Mouse (Mus musculus) colon, adult 2 months (tissue): ENCODE data around the gene Rbm15. TPM values are rescaled to one million over a fixed set of nuclear protein-coding genes. Genes with fewer than 3 reads are reported as not detected.

Experiments
- polyA plus RNA-seq: library from polyadenylated mRNA; depleted of rRNA; stranded (reverse); fragments of >200 nt; gene quantifications from 2 replicates; pipeline ENCODE4 v1.2.3, GENCODE M21; 2012; rRNA removed

The Rbm15 gene
- polyA plus RNA-seq: 4.8 and 5.4 TPM in 2 replicates

DNA sequence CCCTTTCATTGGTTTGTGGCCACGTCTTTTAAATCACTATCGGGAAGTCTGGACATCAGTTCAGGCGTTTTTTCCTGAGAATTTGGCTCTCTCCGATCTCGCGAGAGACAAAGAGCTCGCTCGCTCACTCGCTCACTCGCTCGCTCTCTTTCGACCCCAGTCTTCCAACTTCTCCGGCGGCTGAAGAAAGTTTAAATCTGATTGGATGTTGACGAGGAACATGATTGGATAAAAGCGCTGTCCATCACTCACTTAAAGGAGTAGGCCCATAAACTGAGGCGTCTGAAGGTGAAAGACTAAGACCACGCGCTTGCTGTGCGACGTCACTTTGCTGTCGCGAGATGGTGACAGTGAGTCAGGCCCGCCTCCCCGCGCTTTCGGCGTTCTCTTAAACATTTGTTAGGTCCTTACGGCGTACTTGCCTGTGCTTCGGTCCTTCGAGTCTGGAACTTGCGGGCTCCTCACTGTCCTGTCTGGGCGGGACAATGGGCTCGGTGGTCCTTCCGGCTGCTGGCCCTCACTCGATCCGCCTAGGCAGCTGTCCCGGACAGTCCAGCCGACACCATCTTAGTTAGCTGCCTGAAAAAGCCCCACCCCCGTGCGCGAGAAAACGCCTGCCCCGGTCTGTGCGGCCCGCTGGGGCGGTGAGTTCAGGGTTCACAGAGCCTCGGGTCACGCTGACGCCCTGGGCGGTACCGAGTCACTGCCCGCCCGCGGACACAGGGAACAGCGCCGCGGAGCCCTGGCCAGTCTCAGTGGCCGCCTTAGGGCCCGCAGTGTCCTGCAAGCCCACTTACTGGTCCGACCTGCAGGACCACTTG, at the start of gene Rbm15:
Rbm15 (minus strand) TSS at position 293 of the 821 bp plus-strand sequence.

DNA sequence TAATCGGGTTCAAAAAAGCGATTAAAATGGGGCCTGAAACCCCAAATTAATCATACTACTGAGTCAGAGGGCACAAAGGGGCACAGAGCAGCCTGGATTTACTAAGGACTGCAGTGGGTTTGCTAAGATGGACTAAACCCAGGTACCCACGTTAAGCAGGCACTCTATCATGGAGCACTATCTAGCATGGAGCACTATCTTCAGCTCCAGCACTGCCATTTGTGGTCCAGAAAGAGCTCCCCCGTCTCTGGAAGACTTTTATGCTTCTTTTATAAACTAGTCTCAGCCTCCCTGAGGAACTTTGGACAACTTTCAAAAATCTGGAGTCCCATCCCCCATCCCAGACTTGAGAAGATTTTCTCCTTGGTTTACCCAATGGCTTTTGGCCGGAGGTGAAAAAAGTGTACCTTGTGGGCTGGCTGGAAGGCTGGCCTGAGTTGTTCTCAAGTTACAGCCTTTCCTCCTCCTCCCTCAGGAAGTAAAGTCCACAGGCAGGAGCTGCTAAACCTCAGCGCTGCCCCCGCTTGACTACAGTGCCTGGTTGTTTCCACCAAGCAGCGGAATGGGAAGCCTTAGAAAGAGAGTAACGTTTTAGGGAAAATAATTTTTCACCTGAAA, 42.6 kb downstream of the Rbm15 start, which contains the start of gene Slc16a4:
Slc16a4 (plus strand) TSS at position 467 of the 618 bp plus-strand sequence.

GRCm38 (mm10) chr3:107278479-107279269, 54.8 kb downstream of the Rbm15 start, which contains the start of gene Lamtor5:
Gene Lamtor5, plus strand, starts transcription at chr3:107278858.

Other genes with a start within 250 kb of the Rbm15 start
- 0.88 and 1.1 TPM in 2 replicates for gene Kcna2, start 232.5 kb downstream of the Rbm15 start, polyA plus RNA-seq
- not detected in 2 replicates for gene Kcna10, start 150.6 kb downstream of the Rbm15 start, polyA plus RNA-seq
- gene Cym, start 111.9 kb downstream of the Rbm15 start, polyA plus RNA-seq: not detected in 2 replicates
- not detected in 2 replicates for gene A630076J17Rik, start 103.1 kb downstream of the Rbm15 start, polyA plus RNA-seq
- 0.23 TPM in 1 of 2 replicates, not detected in the other for gene Prok1, start 94.0 kb downstream of the Rbm15 start, polyA plus RNA-seq
- 73.7 and 86.9 TPM in 2 replicates for gene Lamtor5, start 54.8 kb downstream of the Rbm15 start, polyA plus RNA-seq
- gene Slc16a4, start 42.4 kb downstream of the Rbm15 start, polyA plus RNA-seq: not detected in 2 replicates
- 0.65 and 1.1 TPM in 2 replicates for gene Kcnc4, start 125.9 kb upstream of the Rbm15 start, polyA plus RNA-seq
- 8.4 and 10.3 TPM in 2 replicates for gene Slc6a17, start 184.3 kb upstream of the Rbm15 start, polyA plus RNA-seq
- not detected in 2 replicates for gene Ubl4b, start 221.4 kb upstream of the Rbm15 start, polyA plus RNA-seq